Mouse (Mus musculus) bone marrow, adult 2 months (tissue): ENCODE measurements around the gene Zhx3.

ENCODE experiments used
- CTCF ChIP-seq: fragments of 200-500 bp; IDR thresholded peaks from 2 replicates; pipeline ENCODE4 v1.5.1; 2011; ENCODE audit warnings: low read length, control low read depth; ENCODE audit not compliant: control insufficient read depth, insufficient read depth
- POLR2A ChIP-seq: fragments of 200-500 bp; IDR thresholded peaks from 2 replicates; pipeline ENCODE4 v1.6.1; 2011; ENCODE audit warnings: low read depth, mild to moderate bottlenecking, control low read depth, low read length, borderline replicate concordance; ENCODE audit not compliant: control insufficient read depth

DNA sequence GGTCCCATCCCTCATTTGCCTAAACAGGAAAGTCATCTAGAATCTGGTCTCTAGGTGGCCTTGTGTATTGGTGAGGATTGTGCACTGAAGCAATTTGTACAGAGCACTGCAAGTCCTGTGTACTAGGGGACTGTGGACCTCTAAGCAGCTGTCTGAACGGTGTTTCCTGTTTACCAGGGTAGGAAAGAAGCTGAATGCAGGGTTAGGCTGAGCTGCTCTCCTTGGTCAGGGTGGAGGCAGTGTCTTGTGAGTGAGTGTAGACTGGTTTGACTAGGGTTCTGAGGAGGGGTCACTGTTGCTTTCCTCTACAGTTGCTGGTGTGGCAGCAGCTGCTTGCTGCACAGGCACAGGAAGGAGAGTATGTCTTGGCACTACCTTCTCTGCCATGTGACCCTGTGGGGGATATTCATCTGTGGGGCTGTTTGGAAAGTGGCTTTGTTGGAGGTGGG, 130.6 kb downstream of the Zhx3 start:
- TF ChIP-seq CTCF (no peak), POLR2A (no peak)
